Mouse (Mus musculus) frontal cortex, postnatal 14 days (tissue): Measurements from ENCODE around the gene Cdipt.
A peak's percentile ranks its signal among the peaks of the same experiment; 100 is the strongest.

Experiments
- DNase-seq, 2 experiments: peaks; one replicate each; pipeline ENCODE4 v3.0.0; 2022; ENCODE audit warnings: low spot score in 2 of 2

The Cdipt gene

DNA sequence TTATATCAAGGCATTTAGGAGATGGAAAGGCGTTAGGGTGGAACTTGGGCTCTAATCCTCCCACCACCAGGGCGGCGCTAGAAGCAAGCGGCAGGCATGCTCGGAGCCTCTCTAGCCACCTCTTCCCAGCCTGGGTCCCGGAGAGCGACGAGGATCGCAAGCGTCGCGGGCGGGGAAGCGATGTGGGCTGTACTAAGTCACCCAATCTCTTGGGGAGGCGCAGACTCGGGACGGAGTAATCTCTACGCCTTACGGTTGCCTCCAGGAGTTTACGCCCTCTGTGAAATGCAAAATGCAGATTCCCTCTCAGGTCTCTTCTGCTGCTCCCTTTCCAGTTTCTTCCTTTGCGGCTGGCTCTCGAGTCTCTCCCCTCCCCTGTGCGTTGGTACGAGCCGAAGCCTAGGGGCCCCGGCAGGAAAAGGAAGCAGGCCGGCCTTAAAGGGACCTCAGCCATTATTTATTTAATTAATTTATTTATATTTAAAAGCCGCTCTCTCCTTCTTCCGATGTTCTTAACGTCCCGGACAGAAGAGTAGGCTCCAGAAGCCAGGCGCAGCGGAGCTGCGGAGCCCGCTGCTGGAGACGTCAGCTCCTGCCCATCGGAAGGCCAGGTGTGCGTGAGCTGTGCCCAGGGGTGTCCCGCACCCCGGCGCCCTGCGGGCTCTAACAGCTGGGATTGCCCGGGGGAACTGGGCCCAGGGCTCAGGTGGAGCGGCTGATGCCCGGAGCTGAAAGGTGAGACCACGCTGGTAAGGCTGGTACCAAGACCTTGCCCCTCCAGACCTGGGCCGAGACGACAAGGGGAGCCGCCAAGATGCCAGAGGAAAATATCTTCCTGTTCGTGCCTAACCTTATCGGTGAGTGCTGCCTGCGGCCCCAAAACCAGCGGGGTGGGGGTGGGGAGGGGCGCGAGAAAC lies 494 bp downstream of the Cdipt start, which contains the start of gene Cdiptos:
Gene Cdiptos (minus strand): TSS at position 149 of the 917 bp plus-strand sequence.
- DNase-seq = peak; percentile 91 to 94

DNA sequence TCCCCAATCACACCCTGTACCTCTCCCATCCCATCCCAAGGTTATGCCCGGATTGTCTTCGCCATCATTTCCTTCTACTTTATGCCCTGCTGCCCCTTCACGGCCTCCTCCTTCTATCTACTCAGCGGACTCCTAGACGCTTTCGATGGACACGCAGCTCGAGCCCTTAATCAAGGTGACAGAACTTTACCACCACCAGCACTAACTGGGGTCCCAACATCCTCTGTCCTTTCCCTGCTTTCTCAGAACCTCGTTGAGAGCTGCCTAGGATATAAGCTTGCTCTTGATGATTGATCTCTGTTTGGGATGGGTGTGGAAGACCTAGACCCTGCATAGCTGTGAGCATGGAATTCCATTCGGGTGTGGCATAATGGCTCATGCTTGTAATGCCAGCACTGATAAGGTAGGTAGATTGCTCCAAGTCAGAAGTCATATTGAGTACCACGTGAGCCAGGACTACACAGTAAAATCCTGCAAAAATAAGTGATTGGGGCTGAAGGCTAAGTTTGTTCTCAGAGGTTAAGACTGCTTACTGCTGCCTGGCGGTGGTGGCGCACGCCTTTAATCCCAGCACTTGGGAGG lies 1.3 kb downstream of the Cdipt start:
- no peak for DNase-seq

DNA sequence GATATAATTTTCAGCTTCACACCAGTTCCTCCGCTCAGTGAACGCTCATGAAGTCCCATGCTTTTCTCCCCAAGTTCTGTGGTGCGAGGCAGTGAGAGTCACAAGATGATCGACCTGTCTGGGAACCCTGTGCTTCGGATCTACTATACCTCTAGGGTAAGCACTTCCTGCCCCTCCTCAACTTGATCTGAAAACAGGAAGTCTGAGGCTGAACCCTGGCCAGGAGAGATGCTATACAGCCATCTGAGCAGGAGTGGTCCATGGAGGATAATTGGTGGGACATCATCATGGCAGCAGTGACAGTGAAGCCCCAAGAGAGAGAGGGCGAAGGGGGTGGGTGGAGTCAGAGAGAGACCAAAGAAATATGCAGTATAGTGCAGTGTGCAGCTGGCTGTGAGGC lies 3.1 kb downstream of the Cdipt start:
- no peak for DNase-seq

DNA sequence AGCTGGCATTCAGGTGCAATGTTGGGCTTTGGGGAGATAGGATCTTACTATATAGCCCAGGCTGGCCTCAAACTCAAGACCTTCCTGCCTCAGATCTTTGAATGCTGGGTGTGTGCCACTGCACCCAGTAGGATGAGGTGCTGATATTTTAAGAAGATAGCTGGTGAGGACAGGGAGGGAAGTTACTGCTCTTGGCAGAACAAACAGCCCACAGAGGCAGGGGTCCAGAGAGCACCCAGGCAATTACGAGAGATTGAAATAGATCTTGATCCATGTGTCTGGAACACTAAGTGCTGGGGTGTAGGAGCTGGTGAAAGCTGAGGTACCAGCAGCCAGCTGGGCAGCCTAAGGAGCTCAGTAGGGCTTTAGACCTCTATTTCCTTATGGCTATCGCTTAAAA lies 5.9 kb downstream of the Cdipt start:
- DNase-seq = no peak

DNA sequence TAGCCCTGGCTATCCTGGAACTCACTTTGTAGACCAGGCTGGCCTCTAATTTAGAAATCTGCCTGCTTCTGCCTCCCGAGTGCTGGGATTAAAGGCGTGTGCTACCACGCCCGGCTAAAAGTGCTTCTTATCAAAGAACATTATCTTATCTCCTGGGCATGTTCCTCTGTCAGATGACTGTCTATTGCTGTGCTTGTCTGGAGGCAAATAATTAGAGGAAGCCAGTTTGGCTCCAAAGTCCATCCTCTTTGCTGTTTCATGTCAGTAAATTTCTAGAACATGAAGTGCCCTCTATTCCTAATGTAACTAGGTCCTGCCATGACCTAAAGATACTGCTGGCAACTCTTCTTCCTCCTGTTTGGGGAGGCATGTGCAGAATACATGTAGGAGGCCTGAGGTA lies 6.3 kb downstream of the Cdipt start:
- DNase-seq = no peak

DNA sequence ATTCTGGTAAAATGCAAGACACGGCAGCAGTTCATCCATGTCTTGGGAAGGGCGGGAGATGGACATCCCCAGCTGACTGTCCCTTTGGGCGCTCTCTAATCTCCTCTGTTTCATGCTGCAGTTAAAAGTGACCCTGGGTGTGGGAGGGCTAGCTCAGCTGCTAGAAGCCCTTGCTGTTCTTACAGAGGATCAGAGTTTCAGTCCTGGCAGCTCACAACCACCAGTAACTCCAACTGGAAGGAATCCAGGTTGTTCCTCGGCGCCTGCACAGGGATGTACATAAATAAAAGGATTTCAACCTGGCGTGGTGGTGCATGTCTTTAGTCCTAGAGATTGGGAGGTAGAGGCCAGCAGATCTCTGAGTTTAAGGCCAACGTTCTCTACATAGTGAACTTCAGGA lies 7.4 kb downstream of the Cdipt start:
- no peak for DNase-seq

DNA sequence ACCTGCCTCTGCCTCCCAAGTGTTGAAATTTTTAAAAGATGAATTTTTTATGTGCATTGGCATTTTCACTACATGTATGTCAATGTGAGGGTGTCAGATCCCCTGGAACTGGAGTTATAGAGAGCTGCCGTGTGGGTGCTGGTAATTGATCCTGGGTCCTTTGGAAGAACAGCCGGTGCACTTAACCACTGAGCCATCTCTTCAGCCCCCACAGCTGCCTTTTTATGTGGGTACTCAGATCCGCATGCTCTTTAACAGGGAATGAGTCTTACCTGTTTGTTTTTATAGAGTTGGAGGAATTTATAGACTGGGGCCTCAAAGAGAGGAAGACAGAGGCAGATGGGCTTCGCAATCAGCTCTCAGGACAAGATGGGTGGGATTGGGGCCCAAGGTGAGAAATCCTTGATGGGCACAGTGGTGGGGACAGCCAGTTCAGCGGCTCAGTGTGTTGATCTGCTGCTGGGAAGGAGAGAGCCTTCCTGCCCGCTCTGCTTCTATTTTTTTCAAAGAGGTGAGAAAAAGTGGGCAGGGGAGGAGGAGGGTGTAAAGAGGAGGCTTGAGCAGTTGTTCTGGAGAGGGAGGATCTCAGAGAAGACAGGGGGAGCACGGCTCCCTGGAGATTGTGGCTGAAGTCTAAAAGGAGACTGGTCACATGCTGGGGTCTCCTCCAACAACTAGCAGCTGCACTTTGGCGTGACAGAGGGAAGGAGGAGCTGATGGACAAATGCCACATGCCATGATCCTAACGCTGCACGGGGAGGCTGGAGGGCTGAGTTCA lies 9.1 kb downstream of the Cdipt start:
- no peak for DNase-seq

DNA sequence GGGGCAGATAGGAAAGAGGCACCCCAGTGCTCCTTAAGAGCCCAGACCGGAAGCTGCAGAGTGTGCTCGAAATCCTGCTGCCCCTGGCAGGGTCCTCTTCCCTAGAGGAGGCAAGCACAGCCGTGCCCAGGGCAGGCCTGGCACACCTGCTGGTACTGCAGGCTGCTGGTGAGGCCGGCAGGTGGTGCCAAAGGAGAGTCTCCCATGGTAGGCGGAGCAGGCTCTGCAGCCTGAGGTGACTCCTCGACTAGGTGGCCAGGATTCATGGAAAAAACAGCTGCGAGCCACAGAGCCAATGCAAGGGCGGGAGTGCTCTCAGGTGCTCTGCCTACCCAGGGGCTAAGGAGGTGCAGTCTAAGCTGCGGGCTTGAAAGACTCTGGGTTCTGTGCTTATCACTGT lies 10.6 kb downstream of the Cdipt start:
- DNase-seq = no peak

DNA sequence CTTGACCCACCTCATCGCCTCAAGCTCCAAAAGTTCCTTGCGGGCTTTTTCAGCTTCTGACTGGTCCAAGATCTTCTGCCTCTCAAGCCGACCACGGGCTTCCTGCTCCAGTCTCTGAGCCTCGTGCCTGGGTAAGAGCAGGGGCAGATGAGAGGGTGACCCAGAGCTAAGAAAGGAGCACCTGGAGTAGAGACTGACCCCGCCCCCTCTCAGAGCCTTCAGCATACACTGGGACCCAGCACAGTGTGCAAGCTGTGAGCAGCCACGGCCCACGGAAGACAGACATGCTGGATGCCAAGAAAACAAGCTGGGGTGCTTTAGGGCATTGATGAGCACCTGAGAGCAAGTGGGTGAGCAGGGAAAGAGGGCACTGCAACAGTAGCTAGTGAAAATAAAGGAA lies 13.1 kb downstream of the Cdipt start:
- DNase-seq = no peak

DNA sequence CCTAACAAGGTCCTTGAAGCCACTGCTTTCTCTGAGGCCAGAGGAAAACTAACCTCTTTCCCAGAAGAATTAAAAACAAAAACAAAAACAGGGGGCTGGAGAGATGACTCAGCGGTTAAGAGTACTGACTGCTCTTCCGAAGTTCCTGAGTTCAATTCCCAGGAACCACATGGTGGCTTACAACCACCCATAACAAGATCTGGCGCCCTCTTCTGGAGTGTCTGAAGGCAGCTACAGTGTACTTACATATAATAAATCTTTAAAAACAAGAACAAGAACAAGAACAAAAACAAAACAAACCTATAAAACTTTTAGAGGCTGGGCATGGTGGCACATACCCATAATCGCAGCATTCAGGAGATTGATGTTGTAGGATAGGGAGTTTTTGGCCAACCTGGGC lies 20.7 kb downstream of the Cdipt start:
- DNase-seq = no peak

DNA sequence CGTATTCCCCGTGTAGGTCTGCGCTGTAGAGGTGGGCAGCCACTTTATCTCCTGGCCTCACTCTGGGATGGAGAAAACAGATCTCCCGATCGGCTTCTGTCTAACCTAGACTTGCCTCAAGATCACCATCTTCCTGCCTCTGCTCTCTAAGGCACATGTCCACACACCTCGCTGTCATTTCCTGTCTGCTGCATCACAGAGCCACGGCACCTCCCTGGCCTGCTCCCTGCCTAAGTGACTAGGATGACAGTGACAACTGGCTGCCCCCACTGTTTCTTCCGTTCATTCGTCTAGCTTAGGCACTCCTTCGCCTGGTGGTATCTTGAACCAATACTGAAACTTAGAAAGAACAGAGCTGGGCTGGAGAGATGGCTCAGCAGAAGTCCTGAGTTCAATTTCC lies 23.9 kb downstream of the Cdipt start:
- DNase-seq = no peak

DNA sequence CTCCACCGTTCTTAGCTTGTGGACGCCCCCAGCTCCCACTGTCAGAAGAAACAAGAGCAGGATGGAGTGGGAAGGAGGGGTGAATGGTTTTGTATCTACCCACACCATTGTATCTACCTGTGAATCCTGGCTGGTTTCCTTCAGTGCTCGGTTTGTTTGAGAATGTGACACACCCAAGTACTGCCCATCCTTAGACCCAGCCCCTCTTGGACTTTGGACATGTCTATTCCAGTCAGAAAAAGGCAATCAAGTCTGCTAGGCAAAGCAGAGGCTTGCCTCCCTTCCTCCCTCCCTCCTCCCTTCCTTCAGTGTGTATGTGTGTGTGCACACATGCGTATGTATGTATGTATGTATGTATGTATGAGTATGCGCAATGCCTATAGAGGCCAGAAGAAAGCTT lies 27.9 kb downstream of the Cdipt start:
- DNase-seq = no peak

DNA sequence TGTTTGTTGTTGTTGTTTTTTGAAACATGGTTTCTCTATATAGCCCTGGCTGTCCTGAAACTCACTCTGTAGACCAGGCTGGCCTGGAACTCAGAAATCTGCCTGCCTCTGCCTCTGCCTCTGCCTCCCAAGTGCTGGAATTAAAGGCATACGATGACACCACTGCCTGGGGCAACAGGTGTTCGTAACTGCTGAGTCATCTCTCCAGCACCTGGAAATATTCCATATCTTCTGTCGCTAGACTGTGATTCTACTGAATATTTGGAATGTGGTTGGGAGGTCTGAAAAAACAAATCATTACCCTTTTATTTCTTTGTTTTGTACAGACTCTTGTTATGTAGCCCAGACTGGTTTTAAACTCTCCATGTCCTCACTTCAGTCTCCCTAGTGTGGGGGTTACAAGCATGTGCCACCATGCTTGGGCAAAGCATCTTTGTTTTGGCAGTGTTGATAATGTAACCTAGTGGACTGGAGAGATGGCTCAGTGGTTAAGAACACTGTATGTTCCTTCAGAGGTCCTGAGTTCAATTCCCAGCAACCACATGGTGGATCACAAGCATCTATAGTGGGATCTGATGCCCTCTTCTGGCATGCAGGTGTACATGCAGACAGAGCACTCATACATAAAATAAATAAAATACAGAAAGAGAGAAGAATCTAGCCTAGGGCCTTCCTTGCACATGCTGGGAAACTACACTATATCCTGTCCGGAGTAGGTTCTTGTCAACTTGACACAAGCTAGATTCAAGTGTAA lies 28.6 kb downstream of the Cdipt start:
- DNase-seq = no peak

DNA sequence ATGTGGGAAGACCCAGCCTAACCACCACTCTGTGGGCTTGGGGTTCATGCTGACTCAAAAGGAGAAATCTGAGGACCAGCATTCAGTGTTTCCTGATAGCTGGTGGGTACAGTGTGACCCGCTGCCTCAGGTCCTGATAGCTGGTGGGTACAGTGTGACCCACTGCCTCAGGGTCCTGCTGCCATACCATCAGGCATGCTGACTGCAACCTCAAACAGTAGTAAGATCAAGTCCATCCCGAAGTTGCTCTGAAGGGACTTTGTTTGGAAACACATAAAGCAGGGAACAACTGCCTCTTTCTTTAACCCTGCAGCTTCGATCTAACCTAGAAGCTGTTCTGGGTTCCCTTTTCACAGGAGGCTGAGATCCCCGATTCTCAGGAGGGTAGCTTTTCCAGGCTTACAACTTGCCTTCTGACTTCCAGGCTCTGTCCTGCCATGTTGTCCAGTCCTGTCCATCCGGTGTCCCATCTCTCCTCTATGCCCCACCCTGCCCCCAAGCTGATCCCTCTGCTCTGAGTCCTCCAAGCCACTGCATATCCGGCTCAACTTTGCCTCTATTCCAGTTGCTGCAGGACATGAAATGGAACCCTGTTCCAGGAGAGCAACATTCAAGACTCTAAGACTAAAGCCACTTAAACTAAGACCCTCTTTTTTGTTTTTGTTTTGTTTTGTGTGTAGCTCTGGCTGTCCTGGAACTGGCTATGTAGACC lies 31.8 kb downstream of the Cdipt start:
- no peak for DNase-seq

DNA sequence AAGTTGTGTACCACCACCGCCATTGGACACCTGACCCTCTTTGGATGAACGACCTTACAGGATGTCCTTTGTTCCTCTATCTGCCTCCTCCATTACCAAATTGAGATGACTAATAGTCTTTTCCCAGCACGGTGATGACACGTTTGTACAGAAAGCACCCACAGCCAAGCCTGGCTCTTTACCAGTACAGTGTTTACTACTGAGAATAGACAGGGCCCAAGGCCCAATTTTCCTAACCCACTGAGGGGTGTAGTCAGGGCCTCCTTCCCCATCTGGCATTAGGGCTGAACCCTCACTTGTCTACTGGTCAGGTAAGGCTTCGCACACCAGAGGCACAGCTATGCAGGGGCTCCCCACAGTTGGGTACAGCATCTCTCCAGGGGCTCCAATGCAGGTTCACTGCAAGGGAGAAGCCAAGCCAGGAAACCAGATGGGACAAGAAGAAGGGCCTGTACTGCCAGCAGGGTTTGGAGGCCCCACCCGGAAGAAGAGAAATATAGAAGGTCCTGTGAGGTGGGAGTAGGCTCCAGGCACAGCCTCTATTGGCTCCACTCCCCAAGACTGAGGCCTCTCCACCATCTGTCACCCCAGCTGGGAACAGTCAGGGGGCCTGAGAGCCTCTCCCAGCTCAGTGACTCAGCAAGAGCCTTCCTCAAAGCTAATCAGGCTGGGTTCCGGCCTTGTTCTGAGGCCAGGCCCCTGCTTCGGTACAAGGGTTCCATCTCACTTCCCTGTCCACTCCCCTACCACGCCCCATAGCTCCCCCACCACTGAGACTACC lies 32.7 kb downstream of the Cdipt start:
- DNase-seq = peak in 1 of 2 experiments; percentile 57

DNA sequence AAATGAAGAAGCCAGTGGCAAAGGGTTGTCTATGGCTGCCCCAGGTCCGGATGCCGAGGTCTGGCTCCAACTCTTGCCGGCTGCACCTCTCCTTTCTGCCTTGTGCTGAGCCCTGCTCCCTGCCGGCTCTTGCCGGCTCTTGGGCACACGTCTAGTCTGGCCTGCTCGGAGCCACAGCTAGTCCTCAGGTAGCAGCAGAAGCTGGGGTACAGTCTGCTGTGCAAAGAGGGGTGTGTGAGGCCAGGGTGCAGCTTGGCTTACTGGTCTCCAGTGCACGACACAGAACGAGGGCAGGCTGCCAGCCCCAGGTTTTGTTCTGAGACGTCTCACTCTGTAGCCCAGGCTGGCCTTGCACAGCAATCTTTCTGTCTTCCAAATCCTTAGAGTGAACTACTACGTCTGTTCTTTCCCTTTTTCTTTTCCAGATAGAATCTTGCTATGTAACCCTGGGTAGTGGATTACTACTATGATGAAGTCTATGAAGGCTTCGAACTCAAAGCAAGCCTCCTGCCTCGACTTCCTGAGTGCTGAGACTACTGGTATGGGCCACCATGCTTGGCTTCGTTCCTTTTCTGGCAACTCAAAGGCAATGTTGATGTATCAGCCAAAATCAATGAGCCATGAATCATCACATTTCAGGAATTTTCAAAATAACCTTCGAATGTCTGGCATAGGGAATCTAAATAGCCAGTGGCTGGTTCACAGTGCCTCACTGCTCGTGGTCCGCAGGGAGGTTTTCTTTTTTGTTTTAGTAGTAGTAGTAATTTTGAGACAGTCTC lies 33.8 kb downstream of the Cdipt start:
- no peak for DNase-seq

DNA sequence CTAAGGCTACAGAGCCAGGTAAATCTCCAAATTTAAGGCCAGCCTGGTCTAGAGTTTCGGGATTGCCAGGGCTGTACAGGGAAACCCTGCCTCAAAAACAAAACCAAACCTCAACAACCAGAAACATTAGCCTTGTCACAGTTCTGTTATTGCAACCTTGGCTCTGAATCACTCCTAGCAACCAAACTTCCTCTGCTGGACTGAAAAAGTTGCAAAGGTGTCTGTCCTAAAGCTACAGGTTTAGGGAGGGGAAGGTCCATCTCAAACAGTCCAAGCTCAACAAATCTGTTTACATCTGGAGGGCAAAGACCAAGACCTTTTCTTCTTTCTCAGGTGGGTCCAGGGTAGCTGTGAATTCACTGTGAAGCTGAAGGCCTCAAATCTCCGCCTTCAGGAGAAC lies 35.3 kb downstream of the Cdipt start:
- DNase-seq = no peak

DNA sequence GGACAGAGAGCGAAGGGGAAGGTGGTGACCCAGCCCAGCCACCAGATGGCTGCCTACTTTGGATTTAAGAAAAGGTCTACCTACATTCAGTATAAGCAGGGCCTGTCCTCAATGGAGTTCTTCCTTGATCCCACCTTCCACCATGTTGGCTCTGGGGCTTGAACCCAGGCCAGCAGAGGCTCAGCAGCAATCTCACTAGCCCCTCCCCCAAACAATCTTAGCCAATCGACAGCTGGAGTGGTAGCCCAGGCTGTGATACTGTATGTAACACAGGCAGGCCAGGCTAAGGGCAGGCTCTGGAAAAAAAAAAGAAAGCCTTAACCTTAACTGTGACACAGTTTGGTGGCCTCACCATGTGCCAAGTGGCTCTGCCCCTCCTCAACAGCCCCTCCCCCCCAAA lies 36.0 kb downstream of the Cdipt start:
- no peak for DNase-seq

DNA sequence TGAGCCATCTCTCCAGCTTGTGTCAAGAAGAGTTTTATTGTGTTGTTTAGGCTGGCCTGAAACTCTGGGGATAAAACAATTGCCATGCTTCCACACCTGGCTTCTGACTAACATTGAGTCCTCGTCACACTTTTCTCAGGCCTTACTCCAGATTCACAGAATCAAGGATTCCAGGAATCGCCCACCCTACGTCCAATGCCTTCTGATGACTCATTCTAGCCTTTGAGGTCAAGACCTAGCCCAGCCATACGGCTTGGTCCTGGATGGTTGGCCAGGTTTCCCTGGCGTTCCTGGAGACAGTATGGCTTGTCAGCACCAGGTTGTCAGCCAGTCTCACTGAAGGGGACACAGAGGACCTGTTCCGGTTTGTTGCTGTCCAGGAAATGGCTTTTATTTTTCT lies 36.7 kb downstream of the Cdipt start:
- DNase-seq = no peak

DNA sequence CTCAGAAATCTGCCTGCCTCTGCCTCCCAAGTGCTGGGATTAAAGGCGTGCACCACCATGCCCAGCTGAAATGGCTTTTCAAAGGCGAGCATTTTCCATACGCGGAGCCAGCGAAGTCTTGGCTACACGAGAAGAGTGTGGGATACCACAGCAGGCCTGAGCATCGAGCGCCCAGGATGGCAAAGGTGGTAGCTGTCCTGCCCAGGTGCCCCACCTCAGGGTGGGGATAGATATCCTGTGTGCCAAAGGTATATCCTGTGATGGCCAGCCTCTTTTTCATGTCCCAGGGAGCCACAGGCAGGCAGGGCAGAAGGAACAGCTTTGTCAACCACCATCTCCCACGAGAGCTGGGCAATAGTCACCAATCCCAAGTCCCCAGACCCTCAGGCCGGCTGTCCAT lies 37.1 kb downstream of the Cdipt start:
- no peak for DNase-seq
